Mouse (Mus musculus): ENCODE data around the gene Naa80. TPM values are rescaled to one million over a fixed set of nuclear protein-coding genes. Genes with fewer than 3 reads are reported as not detected.

The Naa80 gene
- polyA plus RNA-seq, 1 experiment from 2014 or later: 11.3 TPM

DNA sequence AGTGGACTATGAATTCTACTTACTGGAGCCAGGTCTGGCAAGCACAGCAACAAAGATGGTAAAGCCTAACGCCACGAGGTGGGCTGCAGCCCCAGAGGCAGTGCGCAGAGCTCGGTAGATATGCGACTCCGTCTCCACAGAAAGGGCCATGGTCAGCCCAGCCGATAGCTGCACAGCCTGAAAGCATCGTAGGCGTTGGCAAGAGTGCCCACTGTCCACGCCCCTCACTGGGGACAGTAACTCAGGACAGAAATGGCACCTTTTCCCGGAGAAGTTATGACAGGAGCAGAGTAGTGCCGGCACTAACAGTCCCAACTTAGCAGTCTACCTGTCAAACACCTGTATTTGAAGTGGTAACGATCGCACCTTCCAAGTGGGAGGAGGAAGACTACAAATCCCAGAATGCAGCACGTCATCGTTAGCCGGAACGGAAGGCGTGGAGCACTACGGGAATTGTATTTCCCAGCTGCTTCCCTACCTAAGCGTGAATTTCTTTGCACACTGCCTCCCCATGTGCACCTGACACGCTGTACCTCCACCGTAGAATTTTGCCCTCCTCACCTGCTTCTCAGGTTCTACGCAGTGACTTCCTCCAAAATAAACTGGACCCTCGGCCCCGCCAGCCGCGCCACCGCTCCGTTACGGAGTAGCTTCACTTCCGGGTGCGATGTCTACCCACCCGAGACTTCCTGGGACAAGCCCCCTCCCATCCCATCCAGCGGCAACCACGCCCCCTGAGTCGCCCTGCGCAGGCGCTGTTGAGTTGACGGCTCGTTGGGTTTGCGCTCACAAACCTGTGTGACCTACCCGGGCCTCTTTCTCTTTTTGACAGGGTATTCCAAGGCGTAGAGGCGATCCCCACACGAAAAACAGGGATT lies 37.0 kb upstream of the Naa80 start, which contains the start of the genes Cyb561d2 and Nprl2:
Cyb561d2 (minus strand) TSS at position 720 of the 878 bp plus-strand sequence.
Nprl2 (plus strand) TSS at position 753 of the 878 bp plus-strand sequence.
- Histone ChIP-seq H3K4me3 (ENCODE audit: low read depth, low read length) (peak within 1 kb of the TSS; percentile 60), H3K36me3 (ENCODE audit: control insufficient read depth, insufficient read depth, low read length) (peaks cover 11% of the 10 kb centered on the region; the same call in 1 of the 2 replicates), H3K9ac (ENCODE audit: low read depth, low read length) (peak within 1 kb of the TSS; percentile 61), H3K4me2 (replicated peaks; ENCODE audit: low read depth, low read length) (peak within 1 kb of the TSS; percentile 62), H3K9me3 (ENCODE audit: control insufficient read depth, low read length) (no peaks in the 10 kb centered on the region), H3K27me3 (ENCODE audit: control insufficient read depth, insufficient read depth, low read length) (no peaks in the 10 kb centered on the region), H3K27ac (ENCODE audit: low read depth, low read length) (no peak within 1 kb of the TSS), H3K4me1 (replicated peaks; ENCODE audit: control insufficient read depth, insufficient read depth, low read length) (peaks cover 10% of the 10 kb centered on the region)
- ATAC-seq (ENCODE audit: low FRiP score): peak; percentile 87
- DNase-seq (ENCODE audit: low spot score): peak; percentile 97
- 2% methylated on average over 46 of the region's 46 CpGs for WGBS

DNA sequence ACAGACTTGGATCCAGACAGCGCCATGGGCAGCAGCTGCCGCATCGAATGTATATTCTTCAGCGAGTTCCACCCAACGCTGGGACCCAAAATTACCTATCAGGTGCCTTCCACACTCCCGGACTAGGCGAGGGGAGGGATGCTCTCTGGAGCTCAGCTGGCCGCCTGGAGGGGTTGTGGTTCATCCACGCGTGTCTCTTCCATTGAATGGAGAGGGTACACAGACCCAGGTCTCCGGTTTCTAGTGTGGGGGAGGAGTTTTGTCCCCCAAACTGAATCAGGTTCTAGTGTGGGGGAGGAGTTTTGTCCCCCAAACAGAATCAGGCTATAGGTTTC lies 36.4 kb upstream of the Naa80 start:
- peaks cover 11% of the 10 kb centered on the region; the same call in 1 of the 2 replicates for H3K36me3 ChIP-seq (ENCODE audit: control insufficient read depth, insufficient read depth, low read length)
- DNase-seq (ENCODE audit: low spot score) (no peak), ATAC-seq (ENCODE audit: low FRiP score) (peak; percentile 56)
- H3K4me1 ChIP-seq (replicated peaks; ENCODE audit: control insufficient read depth, insufficient read depth, low read length): peaks cover 12% of the 10 kb centered on the region
- H3K9ac ChIP-seq (ENCODE audit: low read depth, low read length): peak overlapping the region; percentile 61
- peak overlapping the region; percentile 60 for H3K4me3 ChIP-seq (ENCODE audit: low read depth, low read length)
- WGBS: 3% methylated on average over 11 of the region's 11 CpGs
- H3K4me2 ChIP-seq (replicated peaks; ENCODE audit: low read depth, low read length): peak overlapping the region; percentile 62
- H3K27me3 ChIP-seq (ENCODE audit: control insufficient read depth, insufficient read depth, low read length): no peaks in the 10 kb centered on the region
- no peaks in the 10 kb centered on the region for H3K9me3 ChIP-seq (ENCODE audit: control insufficient read depth, low read length)
- H3K27ac ChIP-seq (ENCODE audit: low read depth, low read length): no peak overlapping the region

DNA sequence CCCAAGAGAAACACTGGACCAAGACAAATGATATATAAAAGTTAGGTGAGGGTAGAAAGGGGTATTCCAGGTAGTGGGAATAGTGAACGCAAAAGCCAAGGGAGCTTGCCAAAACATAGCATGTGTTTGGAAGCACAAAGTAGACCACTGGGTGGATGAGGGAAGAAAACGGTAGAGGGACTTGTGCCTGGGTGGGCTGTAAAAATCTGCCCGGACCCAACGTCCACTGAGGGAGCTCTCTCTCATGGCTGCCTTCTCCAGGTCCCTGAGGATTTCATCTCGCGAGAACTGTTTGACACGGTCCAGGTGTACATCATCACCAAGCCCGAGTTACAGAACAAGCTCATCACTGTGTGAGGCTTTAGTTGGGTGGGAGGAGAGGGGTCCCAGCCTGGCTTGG lies 36.0 kb upstream of the Naa80 start:
- peak overlapping the region; percentile 60 for H3K4me3 ChIP-seq (ENCODE audit: low read depth, low read length)
- DNase-seq (ENCODE audit: low spot score) (no peak), ATAC-seq (ENCODE audit: low FRiP score) (no peak)
- no peaks in the 10 kb centered on the region for H3K27me3 ChIP-seq (ENCODE audit: control insufficient read depth, insufficient read depth, low read length)
- peak overlapping the region; percentile 61; the same call in 1 of the 2 replicates for H3K9ac ChIP-seq (ENCODE audit: low read depth, low read length)
- peaks cover 11% of the 10 kb centered on the region; the same call in 1 of the 2 replicates for H3K36me3 ChIP-seq (ENCODE audit: control insufficient read depth, insufficient read depth, low read length)
- WGBS: 54% methylated on average over 8 of the region's 8 CpGs
- peaks cover 14% of the 10 kb centered on the region for H3K4me1 ChIP-seq (replicated peaks; ENCODE audit: control insufficient read depth, insufficient read depth, low read length)
- H3K27ac ChIP-seq (ENCODE audit: low read depth, low read length): no peak overlapping the region
- no peaks in the 10 kb centered on the region for H3K9me3 ChIP-seq (ENCODE audit: control insufficient read depth, low read length)
- peak overlapping the region; percentile 62 for H3K4me2 ChIP-seq (replicated peaks; ENCODE audit: low read depth, low read length)

DNA sequence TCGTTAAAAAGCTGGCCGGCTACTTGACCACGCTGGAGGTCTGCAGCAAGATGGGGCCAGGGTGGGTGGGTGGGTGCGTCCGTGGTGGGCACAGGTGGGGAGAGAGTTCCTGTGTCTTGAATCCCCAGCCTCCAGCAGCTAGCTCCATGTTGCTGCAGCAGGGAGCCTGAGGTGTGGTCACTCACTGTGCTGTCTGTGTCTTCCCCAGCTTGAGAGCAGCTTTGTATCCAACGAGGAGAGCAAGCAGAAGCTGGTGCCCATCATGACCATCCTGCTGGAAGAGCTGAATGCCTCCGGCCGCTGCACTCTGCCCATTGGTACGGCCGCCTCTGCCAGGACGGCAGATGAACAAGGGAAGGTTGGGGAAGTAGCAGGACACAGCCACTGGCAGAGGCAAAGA lies 35.4 kb upstream of the Naa80 start:
- Histone ChIP-seq H3K4me1 (replicated peaks; ENCODE audit: control insufficient read depth, insufficient read depth, low read length) (peaks cover 14% of the 10 kb centered on the region), H3K4me2 (replicated peaks; ENCODE audit: low read depth, low read length) (no peak overlapping the region), H3K4me3 (ENCODE audit: low read depth, low read length) (no peak overlapping the region), H3K9ac (ENCODE audit: low read depth, low read length) (no peak overlapping the region), H3K36me3 (ENCODE audit: control insufficient read depth, insufficient read depth, low read length) (peaks cover 10% of the 10 kb centered on the region; the same call in 1 of the 2 replicates), H3K27ac (ENCODE audit: low read depth, low read length) (no peak overlapping the region), H3K9me3 (ENCODE audit: control insufficient read depth, low read length) (no peaks in the 10 kb centered on the region), H3K27me3 (ENCODE audit: control insufficient read depth, insufficient read depth, low read length) (0 out of 2 replicates have a peak, but pooled peaks cover 2% of the 10 kb centered on the region)
- DNase-seq (ENCODE audit: low spot score) (no peak), ATAC-seq (ENCODE audit: low FRiP score) (no peak)
- 85% methylated on average over 11 of the region's 11 CpGs for WGBS

DNA sequence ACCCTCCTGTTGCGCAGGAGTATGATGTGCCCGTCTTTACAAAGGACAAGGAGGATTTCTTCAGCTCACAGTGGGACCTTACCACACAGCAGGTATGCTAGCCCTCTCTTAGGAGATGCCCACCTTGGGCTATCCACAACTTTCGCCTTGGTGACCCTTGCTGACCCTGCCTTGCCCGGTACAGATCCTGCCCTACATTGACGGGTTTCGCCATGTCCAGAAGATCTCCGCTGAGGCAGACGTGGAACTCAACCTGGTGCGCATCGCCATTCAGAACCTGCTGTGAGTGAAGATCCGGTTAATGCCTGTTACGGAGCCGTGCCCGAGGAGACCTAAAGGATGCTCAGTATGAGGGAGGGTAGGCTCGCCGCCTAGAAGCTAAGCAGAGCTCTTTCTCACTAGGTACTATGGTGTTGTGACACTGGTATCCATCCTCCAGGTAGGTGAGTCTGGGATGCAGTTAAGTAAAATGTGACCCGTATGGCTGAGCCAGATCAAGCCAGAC lies 34.4 kb upstream of the Naa80 start:
- Histone ChIP-seq H3K9me3 (ENCODE audit: control insufficient read depth, low read length) (no peaks in the 10 kb centered on the region), H3K27ac (ENCODE audit: low read depth, low read length) (no peak overlapping the region), H3K36me3 (ENCODE audit: control insufficient read depth, insufficient read depth, low read length) (peaks cover 6% of the 10 kb centered on the region; the same call in 1 of the 2 replicates), H3K27me3 (ENCODE audit: control insufficient read depth, insufficient read depth, low read length) (peaks cover 6% of the 10 kb centered on the region; the same call in 1 of the 2 replicates), H3K9ac (ENCODE audit: low read depth, low read length) (no peak overlapping the region), H3K4me3 (ENCODE audit: low read depth, low read length) (no peak overlapping the region), H3K4me2 (replicated peaks; ENCODE audit: low read depth, low read length) (no peak overlapping the region), H3K4me1 (replicated peaks; ENCODE audit: control insufficient read depth, insufficient read depth, low read length) (peaks cover 14% of the 10 kb centered on the region)
- ATAC-seq (ENCODE audit: low FRiP score) (no peak), DNase-seq (ENCODE audit: low spot score) (no peak)
- WGBS: 94% methylated on average over 17 of the region's 17 CpGs

DNA sequence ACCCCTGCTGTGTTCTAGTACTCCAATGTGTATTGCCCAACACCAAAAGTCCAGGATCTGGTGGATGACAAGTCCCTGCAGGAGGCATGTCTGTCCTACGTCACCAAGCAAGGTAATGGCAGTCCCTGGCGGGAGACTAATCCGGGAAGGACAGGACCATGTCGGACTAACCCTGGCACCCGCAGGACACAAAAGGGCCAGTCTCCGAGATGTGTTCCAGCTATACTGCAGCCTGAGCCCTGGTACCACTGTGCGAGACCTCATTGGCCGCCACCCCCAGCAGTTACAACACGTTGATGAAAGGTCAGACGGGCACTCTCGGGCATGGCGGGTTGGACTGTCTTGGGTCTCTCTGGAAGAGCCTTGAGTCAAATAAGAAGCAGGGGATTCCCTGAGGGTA lies 34.0 kb upstream of the Naa80 start:
- Histone ChIP-seq H3K9me3 (ENCODE audit: control insufficient read depth, low read length) (no peaks in the 10 kb centered on the region), H3K27ac (ENCODE audit: low read depth, low read length) (no peak overlapping the region), H3K27me3 (ENCODE audit: control insufficient read depth, insufficient read depth, low read length) (peaks cover 8% of the 10 kb centered on the region; the same call in 1 of the 2 replicates), H3K4me2 (replicated peaks; ENCODE audit: low read depth, low read length) (no peak overlapping the region), H3K9ac (ENCODE audit: low read depth, low read length) (no peak overlapping the region), H3K4me3 (ENCODE audit: low read depth, low read length) (no peak overlapping the region), H3K4me1 (replicated peaks; ENCODE audit: control insufficient read depth, insufficient read depth, low read length) (peaks cover 14% of the 10 kb centered on the region), H3K36me3 (ENCODE audit: control insufficient read depth, insufficient read depth, low read length) (peaks cover 5% of the 10 kb centered on the region; the same call in 1 of the 2 replicates)
- ATAC-seq (ENCODE audit: low FRiP score) (no peak), DNase-seq (ENCODE audit: low spot score) (no peak)
- WGBS: 96% methylated on average over 12 of the region's 12 CpGs

DNA sequence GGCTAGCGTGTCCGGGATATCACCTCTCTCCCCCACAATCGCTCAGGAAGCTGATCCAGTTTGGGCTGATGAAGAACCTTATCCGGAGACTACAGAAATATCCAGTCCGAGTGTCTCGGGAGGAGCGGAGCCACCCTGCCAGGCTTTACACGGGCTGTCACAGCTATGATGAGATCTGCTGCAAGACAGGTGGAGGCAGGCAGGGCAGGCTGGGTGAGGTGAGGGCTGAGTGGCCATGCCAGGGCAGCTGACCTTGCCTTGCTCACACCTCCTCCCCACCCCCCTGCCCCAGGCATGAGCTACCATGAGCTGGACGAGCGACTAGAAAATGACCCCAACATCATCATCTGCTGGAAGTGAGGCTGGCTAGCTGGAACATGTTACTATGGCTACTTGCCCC lies 33.5 kb upstream of the Naa80 start:
- WGBS: 90% methylated on average over 10 of the region's 10 CpGs
- no peak for DNase-seq (ENCODE audit: low spot score)
- Histone ChIP-seq H3K4me3 (ENCODE audit: low read depth, low read length) (no peak overlapping the region), H3K9me3 (ENCODE audit: control insufficient read depth, low read length) (no peaks in the 10 kb centered on the region), H3K4me2 (replicated peaks; ENCODE audit: low read depth, low read length) (no peak overlapping the region), H3K27me3 (ENCODE audit: control insufficient read depth, insufficient read depth, low read length) (peaks cover 8% of the 10 kb centered on the region), H3K36me3 (ENCODE audit: control insufficient read depth, insufficient read depth, low read length) (0 out of 2 replicates have a peak, but pooled peaks cover 2% of the 10 kb centered on the region), H3K27ac (ENCODE audit: low read depth, low read length) (no peak overlapping the region), H3K4me1 (replicated peaks; ENCODE audit: control insufficient read depth, insufficient read depth, low read length) (peaks cover 14% of the 10 kb centered on the region), H3K9ac (ENCODE audit: low read depth, low read length) (no peak overlapping the region)
- no peak for ATAC-seq (ENCODE audit: low FRiP score)

DNA sequence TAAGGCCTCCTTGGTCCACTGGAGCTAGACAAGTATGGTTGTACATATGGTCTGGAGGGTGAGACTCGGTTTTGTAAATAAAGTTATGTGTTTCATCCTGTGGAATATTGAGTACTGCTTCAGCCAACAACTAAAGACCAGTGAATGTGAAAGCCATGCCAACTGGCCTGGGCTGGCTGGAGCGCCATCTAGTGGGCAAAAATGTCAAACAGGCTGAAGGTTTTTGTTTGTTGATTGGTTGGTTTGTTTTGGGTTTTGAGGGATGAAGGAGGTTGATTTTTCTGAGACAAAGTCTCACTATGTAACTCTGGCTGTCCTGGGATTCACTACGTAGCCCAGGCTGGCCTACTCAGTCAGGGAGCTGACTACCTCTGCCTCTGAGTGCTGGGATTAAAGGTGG lies 33.1 kb upstream of the Naa80 start:
- no peak overlapping the region for H3K9ac ChIP-seq (ENCODE audit: low read depth, low read length)
- WGBS: 4% methylated on average over 3 of the region's 3 CpGs
- ATAC-seq (ENCODE audit: low FRiP score) (no peak), DNase-seq (ENCODE audit: low spot score) (peak; percentile 88)
- no peak overlapping the region for H3K4me3 ChIP-seq (ENCODE audit: low read depth, low read length)
- H3K36me3 ChIP-seq (ENCODE audit: control insufficient read depth, insufficient read depth, low read length): 0 out of 2 replicates have a peak, but pooled peaks cover 2% of the 10 kb centered on the region
- peaks cover 15% of the 10 kb centered on the region for H3K4me1 ChIP-seq (replicated peaks; ENCODE audit: control insufficient read depth, insufficient read depth, low read length)
- no peak overlapping the region for H3K4me2 ChIP-seq (replicated peaks; ENCODE audit: low read depth, low read length)
- no peaks in the 10 kb centered on the region for H3K9me3 ChIP-seq (ENCODE audit: control insufficient read depth, low read length)
- H3K27ac ChIP-seq (ENCODE audit: low read depth, low read length): no peak overlapping the region
- peaks cover 12% of the 10 kb centered on the region for H3K27me3 ChIP-seq (ENCODE audit: control insufficient read depth, insufficient read depth, low read length)
